Mouse (Mus musculus): ENCODE data around the gene Lcmt1.

Lcmt1 gene

DNA sequence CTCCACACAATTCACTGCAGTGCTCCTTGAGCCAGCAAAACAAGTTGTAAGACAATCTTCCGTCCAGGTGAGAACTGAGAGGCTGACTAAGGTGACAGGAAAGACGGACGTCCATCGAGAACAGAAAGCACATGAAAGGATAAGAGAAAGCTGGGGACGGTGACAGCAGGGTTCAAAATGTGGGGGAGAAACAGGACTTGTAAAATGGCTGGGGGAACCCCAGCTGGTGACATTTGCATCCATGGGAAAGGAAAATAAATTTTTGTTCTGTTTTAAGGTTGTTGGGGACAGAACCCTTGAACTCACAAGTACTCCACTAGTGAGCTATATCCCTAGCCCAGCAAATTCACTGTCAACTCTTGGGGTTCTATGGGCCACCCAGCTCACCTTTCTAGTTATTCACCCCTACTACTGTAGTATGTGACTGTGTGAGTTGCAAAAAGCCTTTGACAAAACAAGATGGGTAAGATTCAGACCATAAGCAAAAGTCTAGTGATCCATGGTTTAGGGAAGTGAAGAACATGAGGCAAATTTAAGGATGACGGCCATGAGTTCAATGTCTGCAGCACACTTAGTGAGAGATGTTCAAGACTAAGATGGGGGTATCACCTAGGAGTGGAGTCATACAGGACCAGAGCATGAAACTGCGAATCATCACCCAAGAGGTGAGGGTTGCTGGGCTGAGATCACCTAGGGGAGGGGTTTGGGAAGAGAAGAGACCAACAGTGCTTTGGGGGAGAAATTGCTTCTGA is 8.2 kb upstream of the Lcmt1 start:
- no peak for DNase-seq (ENCODE audit: low spot score)

DNA sequence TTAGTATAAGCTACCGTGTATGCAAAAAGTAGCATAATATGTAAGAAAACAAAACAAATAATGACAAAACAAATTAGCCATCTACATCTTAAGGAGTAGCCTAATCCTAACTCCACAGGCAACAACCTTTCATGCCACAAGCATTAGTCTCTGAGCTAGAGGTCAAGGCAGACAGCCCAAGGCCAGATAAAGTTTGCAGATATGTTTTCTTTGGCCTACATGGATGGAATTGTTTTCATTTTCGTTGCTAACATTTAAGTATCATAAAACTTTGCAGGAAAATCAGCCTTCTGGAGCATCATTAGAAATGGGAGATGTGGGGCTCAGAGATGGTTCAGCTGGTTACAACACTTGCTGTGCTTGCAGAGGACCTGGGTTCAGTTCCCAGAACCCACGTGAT is 6.8 kb upstream of the Lcmt1 start:
- DNase-seq (ENCODE audit: low spot score), result no peak

DNA sequence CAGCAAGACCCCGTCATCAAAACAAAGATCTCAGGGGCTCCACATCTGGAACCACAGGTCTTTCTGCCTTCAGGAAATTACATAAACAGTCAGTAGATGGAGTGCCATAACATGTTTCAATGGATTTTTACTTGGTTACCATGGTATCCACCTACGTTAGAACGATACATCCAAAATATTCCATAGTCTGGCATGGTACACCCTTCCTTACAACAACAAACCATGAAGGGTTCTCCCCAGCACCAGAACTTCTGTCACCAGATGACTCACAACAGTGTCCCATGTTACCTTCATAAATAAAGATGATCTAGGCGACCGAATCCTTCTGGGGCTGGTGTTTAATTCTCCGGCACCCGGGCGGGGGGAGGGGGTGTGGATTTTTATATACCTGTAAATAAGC is 5.6 kb upstream of the Lcmt1 start:
- no peak for DNase-seq (ENCODE audit: low spot score)

DNA sequence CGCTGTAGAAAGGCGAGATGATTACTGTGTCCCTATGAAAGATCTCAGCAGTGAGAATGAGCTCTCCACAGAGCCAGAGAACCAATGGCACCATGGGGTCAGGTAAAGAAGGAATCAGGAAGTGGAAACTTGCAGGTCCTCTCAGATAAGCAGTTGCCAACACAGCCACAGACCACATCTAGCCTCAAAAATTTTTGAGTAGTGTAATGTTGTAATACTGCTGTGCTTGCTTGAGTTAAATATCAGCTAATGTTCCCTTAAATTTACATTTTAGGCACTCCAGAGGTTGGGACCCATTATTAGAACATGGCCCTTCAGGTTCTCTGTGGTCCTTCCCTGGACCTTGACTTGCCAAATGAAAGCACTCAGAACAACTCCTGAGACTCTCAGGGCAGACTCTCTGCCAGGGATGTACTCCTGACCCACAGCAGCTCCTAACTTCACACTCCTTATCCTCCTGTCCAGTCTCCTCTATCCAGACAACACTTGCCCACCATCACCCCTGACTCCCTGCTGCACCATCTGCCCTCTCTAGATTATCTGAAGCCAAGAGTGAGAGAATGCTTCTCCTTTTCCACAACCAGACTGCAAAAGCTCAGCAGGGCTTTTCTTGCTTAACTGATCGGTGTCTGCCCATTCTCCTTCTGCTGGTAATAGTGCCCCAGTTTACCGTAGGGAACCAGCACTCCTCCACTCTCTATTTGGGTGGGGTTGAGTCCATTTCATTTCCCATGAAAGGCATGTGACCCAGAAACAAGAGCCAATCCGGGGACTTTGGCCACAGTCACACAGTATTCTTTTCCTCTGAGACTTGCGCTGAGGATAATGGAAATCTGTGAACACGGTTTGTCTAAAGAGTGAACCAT is 3.5 kb upstream of the Lcmt1 start:
- no peak for DNase-seq (ENCODE audit: low spot score)

DNA sequence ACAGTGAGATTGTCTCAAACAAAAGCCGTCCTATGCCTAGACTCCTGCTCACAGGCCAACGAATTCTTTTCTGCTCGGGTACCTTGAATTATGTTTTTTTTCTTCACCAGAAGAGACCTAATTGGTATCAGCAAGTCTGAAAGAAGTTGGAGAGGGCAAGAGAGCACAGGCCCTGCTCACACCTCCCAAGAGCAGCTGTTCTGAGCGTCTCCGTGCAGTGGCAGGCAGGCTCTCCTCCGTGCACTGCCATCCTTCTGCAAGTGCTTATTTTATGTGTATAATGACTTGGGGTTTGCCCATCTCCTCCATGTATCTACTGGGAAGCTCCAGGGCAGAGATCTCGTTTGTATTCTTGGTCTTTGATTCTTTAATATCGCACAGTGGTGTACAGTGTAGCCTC is 2.8 kb upstream of the Lcmt1 start:
- DNase-seq (ENCODE audit: low spot score), result no peak

DNA sequence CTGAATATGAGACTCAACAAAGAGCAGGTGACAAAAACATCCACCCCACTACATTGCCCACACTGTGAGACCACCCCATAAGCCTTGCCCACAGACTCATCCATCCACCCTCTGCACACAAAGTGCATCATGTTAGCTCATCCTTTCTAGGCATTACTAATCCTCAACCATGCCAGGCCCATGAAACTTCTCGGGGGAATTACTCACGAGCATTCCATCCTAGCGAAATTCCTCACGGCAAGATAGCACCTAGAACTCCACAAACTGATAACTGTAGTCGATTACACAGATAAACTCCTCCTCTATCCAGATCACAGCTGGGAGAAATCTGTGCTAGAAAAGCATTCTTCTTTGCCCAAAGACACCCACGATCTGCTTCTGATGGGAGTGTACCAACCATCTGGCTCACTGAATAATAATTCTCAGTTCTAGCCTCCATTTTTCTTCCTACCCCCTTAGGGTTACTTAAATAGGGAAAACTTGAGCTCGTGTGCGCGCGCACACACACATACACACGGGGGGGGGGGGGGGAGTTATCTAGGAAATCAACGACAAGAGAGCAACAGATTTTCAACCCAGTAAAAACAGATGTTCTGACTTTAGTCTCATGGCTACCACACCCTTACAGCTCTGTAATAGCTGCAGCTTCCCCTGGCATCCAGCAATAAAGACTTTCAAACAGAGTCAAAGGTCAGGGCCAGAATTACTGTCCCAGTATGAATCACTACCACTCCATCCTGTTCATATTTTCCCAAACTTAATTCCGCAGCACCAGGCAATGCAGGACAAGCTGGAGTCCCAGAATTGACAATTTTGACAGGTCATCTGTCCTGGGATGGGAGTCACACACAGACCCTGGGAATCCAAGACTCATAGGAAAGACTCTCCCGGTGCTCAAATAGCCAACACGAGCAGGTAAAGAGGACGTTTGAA is 2.1 kb upstream of the Lcmt1 start:
- no peak for DNase-seq (ENCODE audit: low spot score)

DNA sequence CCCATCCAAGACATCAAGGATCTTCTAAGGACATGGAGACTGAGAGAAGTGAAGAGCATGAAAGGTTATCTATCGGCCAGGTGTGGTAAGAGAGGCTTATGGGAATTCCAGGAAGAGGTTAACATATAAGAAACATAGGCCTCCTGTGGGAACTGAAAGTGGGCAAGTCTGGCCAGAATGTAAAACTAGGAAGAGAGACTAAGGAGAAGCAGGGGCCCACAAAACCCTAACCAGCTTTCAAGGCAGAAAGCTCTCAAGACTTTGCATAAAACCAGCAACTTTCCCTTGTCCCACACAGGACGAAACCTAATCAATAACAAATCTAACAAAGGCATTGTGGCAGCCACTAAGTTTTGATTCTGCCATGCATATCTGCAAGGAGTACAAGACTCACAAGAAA is 1.4 kb upstream of the Lcmt1 start:
- no peak for DNase-seq (ENCODE audit: low spot score)

DNA sequence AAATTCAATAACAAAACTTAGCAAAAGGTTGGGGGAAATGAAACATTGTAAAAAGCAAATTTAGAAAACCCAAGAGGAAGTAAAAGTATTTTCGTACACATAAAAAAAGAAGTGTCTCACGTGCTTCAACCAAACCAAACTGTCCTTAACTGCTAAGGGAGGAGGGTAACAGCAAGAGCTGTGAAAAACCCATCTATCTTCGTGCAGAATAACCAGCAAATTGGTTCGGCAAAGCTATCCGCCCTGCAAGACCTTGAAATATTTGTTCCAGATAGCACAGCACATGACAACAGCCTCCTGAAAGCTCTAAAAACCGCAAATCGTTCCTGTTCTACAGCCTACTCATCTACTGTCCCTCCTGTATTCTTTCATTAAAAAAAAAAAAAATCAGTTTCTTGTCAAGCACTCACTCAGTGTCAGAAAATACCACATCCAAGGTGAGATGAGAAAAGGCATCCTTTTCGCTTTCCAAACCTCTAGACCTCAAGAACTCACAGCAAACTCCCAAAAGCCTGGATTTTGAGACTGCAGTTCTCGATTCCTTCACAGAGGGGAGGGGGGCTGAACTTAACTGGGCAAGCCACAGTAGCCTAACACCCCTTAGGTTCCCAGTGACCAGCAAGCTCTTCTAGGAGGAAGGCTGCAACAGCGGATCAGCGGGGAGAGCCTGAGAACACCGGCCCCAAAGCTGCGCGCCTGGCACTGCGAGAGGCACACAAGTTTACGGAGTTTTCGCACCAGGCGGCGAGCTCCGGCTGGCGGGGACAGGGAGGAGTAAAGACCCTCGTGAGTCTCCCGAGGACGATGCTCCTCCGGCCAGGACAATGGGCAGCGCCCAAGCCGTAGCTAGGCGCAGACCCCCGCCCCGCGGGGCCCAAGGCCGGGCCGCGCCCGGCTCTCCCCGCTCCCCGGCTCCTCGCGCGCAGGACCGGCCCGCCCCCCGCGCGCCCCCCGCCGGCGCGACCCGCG is 522 bp upstream of the Lcmt1 start:
- DNase-seq (ENCODE audit: low spot score), result no peak

DNA sequence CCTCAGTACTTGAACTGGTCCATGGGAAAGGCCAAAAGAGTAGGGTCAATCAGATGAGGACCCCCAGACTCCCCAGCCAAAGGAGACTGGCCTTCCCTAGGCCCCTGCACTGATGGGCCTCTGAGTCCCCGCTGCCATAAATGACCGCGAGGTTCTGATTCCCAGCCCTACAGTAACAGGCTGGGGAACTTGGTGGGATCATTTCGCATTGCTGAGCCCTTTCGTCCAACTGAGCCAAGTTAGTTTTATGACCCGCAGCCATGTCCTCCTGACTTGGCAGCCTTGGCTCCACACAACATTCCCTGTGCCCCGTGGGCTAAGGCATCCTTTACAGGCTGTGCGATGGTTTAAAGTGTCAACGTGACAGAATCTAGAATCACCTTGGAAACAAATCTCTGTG is 1.1 kb downstream of the Lcmt1 start:
- DNase-seq (ENCODE audit: low spot score), result no peak

DNA sequence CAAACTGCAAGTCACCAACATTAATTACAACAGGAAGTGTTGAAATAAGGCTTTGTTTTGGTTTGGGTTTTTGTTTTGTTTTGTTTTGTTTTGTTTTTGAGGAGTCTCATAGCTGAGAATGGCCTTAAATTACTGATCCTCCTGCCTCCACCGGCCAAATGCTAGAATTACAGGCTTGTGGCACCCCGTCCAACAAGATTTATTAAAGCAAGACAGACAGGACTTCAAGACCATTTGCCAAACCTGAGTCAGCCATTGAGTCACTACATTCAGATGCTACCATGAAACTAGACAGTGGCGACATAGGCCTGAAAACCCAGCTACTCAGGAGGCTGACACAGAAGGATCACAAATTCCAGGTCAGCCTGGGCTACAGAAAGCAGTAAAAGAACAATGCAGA is 1.9 kb downstream of the Lcmt1 start:
- DNase-seq (ENCODE audit: low spot score), result no peak

DNA sequence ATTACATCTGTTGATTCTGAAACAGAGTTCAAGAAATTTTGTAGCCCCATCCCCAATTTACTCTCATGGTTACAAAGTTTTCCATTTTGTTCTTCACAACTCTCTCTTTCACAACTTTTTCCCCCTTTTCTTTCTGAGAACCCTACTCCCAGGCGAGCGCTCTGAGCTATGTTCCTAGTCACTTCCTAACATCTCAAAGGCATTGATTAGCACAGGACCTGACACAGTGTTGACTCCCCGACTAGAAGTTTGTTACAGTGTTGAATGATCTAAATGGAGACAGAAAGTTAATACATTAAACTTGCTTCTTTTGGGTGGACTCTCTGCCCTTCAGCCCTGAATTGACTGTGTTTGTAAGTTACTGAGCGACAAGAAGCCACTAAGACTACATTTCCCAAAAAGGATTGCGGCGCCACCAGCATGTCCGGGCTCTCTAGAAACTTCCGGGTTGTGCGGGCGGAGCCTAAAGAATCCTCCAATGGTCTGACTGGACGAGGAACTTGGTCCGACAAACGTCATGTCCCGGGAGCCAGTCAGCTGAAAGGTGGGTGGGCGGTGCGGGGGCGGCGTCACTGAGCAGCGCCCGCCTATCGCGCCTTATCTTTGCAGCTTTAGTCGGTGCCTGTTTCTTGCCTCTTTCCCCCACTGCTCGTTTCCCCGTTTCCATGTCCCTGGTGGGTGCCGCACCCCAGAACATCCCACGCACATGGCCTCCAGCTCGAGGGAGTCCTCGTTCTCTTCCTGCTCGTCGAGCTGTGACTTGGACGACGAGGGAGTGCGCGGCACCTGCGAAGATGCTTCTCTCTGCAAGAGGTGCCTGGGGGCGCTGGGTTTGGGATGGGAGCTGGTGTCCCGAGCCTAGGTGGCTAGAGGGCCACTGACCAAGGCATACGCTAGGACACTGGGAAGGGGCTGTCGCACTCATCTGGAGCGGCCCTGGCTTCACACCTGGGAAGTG is 8.1 kb downstream of the Lcmt1 start:
- peak; percentile 93 for DNase-seq (ENCODE audit: low spot score)

DNA sequence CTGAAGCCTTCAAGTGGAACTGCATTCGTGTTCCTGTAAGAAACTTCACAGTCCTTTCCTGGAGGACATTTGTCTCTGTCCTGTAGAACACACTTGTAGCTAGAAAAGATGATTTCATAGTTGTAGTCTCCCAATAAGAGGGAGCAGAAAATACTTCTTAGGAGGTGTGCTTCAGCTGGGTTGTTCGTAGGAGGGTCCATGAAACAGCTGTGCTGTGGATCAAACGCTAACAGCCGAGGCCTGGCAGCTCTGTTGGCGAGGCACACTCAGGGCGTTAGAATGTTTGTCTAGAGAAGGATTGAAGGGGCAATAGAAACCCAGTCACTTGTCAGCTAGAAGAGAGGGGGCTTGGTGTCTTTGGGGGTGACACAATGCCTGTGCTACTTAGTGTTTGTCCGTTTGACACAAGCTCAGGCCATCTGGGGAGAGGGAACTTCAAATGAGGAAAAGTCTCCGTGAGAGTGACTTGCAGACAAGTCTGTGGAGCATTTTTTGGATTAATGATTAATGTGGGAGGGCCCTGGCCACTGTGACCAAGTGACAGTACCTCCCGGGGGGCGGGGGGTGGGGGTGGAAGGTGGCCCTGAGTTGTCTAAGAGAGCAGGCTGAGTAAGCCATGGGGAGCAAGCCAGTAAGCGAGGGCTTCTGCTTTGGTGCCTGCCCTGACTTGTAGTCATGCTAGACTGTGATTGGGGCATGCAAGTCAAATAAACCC is 16.3 kb downstream of the Lcmt1 start:
- DNase-seq (ENCODE audit: low spot score), result no peak

DNA sequence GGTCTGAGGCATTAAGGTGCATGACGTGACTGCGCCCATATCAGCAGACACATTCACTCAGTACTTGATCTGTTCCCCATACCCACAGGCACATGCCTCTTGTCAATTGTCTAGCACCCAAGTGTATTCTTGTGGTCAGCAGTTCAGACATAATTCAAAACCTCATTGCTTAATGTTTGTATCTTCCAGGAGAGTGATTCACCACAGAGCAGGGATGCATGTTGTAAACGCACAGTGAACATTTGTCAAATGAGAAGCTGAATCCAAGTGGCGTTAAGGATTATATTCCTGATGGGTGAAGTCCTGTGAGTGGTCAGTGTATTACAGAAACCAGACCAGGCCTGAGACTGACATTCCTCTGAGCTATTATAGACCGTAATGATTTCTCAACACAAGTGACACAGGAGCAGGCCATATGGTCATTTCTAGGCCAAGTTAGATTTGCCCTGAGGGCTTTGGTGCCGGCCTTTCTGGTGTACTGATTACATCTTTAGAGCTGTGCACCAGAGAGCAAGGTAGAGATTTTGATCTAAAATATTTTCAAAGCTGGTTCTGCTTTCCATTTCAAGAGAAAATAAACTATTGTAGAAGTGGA is 20.2 kb downstream of the Lcmt1 start:
- no peak for DNase-seq (ENCODE audit: low spot score)

DNA sequence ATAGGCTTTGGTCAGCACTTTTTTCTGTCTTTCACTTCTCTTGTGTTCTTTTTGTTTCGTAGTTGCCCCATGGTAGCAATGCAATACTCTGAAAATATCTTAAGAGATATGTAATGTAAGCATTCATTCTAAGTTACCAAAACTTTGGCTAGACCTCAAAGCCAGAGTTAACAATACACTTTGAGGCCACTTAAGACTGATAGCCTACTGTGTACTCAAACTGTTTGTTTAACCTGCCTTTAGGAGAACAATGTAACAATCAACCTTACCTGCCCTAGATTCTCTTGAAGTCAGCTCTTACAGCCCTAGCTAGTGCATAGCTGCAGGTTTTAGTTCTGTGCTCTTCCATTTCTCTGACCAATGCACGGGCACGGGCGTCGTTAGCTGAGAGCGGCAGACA is 24.7 kb downstream of the Lcmt1 start:
- no peak for DNase-seq (ENCODE audit: low spot score)

DNA sequence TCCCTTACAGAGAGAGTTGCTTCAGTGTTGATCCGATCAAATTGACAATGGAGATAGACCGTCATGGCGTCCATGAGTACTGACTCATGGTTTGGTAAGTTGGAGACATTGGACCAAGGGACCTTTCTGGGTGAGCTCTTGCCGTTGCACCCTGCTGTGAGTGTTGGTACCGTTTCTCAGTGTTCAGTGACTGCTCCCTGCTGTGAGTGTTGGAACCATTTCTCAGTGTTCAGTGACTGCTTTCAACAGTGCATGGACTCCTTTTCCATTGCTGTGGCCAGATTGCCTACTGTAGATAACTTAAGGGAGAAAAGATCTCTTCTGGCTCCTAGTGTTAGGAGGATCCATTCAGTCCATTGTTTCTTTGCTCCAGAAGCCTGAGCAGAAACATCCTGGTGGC is 27.3 kb downstream of the Lcmt1 start:
- DNase-seq (ENCODE audit: low spot score), result no peak

DNA sequence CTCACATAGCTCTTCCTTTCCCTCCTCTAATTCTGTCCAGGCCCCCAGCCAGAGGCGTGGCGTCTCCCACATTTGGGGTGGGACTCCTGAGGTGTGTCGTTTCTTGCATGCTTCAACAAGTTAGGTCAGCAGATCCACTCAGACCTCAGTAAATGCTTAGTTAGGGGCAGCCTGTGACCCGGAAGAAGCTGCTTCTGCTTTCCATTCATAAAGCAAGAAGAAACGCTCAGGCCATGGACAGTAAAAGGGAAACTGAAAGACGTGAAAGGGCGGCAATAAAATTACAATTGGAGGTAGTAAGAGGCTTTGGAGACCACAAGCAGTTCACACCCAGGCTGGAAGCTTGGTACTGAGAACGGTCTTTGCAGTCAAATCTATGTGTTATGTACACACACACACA is 27.8 kb downstream of the Lcmt1 start:
- no peak for DNase-seq (ENCODE audit: low spot score)

DNA sequence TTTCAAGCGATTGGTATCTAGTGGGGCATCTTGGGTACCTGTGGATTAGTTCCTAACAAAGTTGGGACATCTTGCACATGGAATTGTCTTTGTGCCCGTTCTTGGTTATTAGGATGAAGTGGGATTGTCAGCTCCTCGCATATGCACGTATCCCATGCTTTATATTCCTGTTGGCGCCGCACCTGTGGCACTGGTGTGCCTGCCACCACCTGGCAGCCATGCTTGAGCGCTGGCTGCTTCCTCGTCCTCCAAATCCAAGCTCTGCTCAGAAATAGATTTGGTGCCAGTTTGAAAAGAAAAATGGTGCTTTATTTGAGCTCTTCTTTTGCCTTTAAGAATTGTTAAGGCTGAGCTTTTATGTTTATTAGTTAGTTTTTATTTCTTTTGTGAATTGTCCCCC is 28.3 kb downstream of the Lcmt1 start:
- no peak for DNase-seq (ENCODE audit: low spot score)

DNA sequence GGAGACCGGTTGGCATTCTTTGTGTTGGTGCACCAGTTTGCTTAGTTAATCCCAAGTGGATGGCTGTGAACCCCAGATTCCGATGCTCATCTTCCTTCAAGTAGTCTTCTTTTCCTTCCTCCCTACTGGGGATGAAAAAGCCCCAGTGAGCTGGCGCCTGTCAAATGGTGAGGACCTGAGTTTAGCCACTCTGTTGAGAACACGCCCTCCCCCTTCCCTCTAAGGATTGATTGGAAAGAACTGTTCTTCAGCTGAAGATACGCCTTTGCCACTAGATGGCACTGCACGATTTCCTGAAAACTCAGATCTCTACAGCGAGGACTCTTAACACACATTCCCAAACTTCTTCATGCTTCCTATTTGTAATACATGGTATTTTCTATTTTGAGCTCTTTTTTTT is 29.2 kb downstream of the Lcmt1 start:
- peak; percentile 63 for DNase-seq (ENCODE audit: low spot score)

DNA sequence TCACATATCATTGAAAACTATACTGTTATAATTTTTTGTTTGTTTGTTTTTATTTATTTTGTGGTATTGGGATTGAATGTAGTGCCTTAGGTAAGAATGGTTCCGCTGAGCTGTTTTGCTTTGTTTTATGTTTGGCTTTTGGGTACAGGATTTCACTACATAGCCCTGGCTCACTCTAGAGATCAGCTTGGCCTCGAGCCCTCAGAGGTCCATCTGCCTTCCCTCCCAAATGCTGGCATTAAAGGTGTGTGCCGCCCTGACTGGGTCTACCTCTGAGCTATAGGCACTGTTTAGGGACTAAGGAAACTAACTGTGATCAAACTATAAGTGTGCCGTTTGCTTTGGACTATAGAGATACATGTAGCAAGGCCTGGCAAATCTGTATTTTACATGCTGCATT is 29.7 kb downstream of the Lcmt1 start:
- DNase-seq (ENCODE audit: low spot score), result no peak

Measured in testis, postnatal 10 days (tissue).